Mouse (Mus musculus) forebrain, embryonic 11.5 days (tissue): ENCODE measurements around the gene Mettl23. TPM values are rescaled to one million over a fixed set of nuclear protein-coding genes. Genes with fewer than 3 reads are reported as not detected.

Experiments
- ATAC-seq: fragments of 200-750 bp; cut with Nextera tagmentation; replicated peaks from 2 replicates; pipeline ENCODE4 v1.8.0; 2017; ENCODE audit warnings: moderate TSS enrichment; ENCODE audit not compliant: low FRiP score
- DNase-seq: peaks from one replicate; pipeline ENCODE4 v3.0.0-alpha.2; 2017; ENCODE audit warnings: low spot score
- H3K27ac ChIP-seq: fragments of 300-500 bp; sonication (generic); 2 replicates; pipeline ENCODE4 v1.5.1; 2014; ENCODE audit warnings: low read depth, low read length
- H3K27me3 ChIP-seq: fragments of 300-500 bp; sonication (generic); 2 replicates; pipeline ENCODE4 v1.6.1; 2014; ENCODE audit warnings: mild to moderate bottlenecking, low read length, mixed read lengths; ENCODE audit not compliant: control insufficient read depth, insufficient read depth
- H3K36me3 ChIP-seq: fragments of 300-500 bp; sonication (generic); 2 replicates; pipeline ENCODE4 v1.6.1; 2014; ENCODE audit warnings: mild to moderate bottlenecking, low read length, moderate library complexity, mixed read lengths; ENCODE audit not compliant: control insufficient read depth, insufficient read depth
- H3K4me1 ChIP-seq: fragments of 300-500 bp; sonication (generic); replicated peaks from 2 replicates; pipeline ENCODE4 v1.6.1; 2014; ENCODE audit warnings: low read length, mixed read lengths; ENCODE audit not compliant: control insufficient read depth, insufficient read depth
- H3K4me2 ChIP-seq: fragments of 300-500 bp; sonication (generic); 2 replicates; pipeline ENCODE4 v1.6.1; 2014; ENCODE audit warnings: low read depth, mild to moderate bottlenecking, low read length, moderate library complexity, mixed read lengths; ENCODE audit not compliant: severe bottlenecking
- H3K4me3 ChIP-seq: fragments of 300-500 bp; sonication (generic); 2 replicates; pipeline ENCODE4 v1.5.1; 2014; ENCODE audit warnings: low read depth, low read length
- H3K9ac ChIP-seq: fragments of 300-500 bp; sonication (generic); 2 replicates; pipeline ENCODE4 v1.6.1; 2014; ENCODE audit warnings: low read length
- H3K9me3 ChIP-seq: fragments of 300-500 bp; sonication (generic); 2 replicates; pipeline ENCODE4 v1.6.1; 2016; ENCODE audit warnings: low read length, mixed read lengths; ENCODE audit not compliant: control insufficient read depth
- WGBS: fragments of 180-500 bp; shearing (Covaris S2); extraction: QIAGEN DNeasy Blood & Tissue Kit; methylation state at CpG from one replicate; pipeline ENCODE4 v1.1.7; 2014; 5-methylcytosine and 5-hydroxymethylcytosine counted together
- polyA plus RNA-seq: library from polyadenylated mRNA; unstranded; fragments of >200 nt; fragmentation: Nextera tagmentation; extraction: Ambion mirVana; gene quantifications from 2 replicates; pipeline ENCODE4 v1.2.1, GENCODE M21; 2014

Gene Mettl23
- polyA plus RNA-seq, 1 experiment from 2014 or later = 67.6 TPM

DNA sequence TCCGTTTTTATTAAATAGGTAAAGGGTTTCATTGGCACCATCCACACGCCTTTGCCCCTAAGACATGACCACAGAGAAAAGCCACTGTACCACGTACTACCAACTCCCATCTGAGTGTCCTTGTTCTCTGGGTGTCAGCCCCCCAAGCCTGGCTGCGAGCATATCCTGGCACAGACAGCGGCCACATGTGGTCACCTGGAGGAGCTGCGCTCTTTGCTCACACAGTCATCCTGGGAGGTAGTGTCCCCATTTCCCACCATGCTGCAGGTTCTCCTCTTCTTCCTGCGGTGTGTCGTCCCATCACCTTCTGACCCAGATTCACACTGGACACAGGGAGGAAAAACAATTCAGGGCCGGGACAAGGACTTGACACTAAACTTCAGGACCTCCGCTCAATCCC, 5.6 kb upstream of the Mettl23 start:
- ATAC-seq = no peak
- H3K9ac ChIP-seq = no peak overlapping the region
- H3K27ac ChIP-seq = no peak overlapping the region
- no peak overlapping the region for H3K4me2 ChIP-seq
- H3K4me3 ChIP-seq = no peak overlapping the region
- 94% methylated on average over 10 of the region's 10 CpGs for WGBS
- DNase-seq = no peak
- peaks cover 20% of the 10 kb centered on the region for H3K36me3 ChIP-seq
- peaks cover 11% of the 10 kb centered on the region for H3K4me1 ChIP-seq
- H3K9me3 ChIP-seq = no peaks in the 10 kb centered on the region
- no peaks in the 10 kb centered on the region for H3K27me3 ChIP-seq

DNA sequence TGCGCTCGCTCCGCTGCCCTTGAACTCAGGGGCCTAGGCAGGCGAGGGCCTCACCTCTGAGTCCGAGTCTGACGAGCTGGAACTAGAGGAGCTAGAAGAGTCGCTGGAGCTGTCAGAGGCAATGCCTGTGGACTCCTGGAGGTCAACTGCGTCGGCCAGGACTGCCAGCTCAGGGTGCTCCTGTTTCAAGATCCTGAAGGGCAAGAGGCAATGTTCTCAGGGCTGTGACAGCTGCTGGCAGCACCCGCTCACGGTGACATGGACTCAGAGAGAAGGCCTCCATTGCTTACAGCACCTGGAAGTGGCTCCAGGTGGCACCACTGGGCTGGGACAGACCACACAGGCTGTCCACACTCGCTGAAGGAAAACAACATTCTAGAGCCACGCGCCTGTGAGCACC, 4.1 kb upstream of the Mettl23 start:
- Histone ChIP-seq H3K36me3 (peaks cover 17% of the 10 kb centered on the region), H3K9ac (no peak overlapping the region), H3K4me2 (no peak overlapping the region), H3K27me3 (no peaks in the 10 kb centered on the region), H3K9me3 (no peaks in the 10 kb centered on the region), H3K27ac (no peak overlapping the region), H3K4me3 (no peak overlapping the region), H3K4me1 (peaks cover 8% of the 10 kb centered on the region)
- DNase-seq (no peak), ATAC-seq (no peak)
- WGBS = 89% methylated on average over 14 of the region's 14 CpGs

DNA sequence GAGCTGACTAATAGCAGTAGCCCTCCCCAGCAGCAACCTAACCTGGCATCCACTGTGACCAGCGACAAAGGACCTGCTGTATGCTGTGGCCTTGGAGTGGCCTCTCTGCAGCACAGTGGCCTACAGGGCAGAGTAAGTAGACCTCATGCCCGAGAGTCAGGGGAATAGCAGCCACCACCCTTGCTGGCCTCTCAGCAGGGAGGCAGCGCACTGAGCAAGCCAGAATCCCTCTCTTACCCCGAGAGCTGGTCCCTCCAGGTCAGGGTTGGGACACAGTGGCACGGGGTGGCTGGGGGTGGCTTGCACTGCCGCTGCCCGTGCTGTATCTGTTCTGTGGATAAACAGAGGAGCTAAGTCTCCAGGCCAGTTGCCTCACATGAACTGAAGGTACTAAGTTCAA, 3.5 kb upstream of the Mettl23 start:
- no peak overlapping the region for H3K27ac ChIP-seq
- no peak overlapping the region for H3K4me3 ChIP-seq
- H3K4me2 ChIP-seq = no peak overlapping the region
- no peaks in the 10 kb centered on the region for H3K27me3 ChIP-seq
- DNase-seq (no peak), ATAC-seq (no peak)
- WGBS = 78% methylated on average over 7 of the region's 7 CpGs
- H3K4me1 ChIP-seq = peaks cover 8% of the 10 kb centered on the region
- no peaks in the 10 kb centered on the region for H3K9me3 ChIP-seq
- H3K36me3 ChIP-seq = peaks cover 14% of the 10 kb centered on the region
- no peak overlapping the region for H3K9ac ChIP-seq

DNA sequence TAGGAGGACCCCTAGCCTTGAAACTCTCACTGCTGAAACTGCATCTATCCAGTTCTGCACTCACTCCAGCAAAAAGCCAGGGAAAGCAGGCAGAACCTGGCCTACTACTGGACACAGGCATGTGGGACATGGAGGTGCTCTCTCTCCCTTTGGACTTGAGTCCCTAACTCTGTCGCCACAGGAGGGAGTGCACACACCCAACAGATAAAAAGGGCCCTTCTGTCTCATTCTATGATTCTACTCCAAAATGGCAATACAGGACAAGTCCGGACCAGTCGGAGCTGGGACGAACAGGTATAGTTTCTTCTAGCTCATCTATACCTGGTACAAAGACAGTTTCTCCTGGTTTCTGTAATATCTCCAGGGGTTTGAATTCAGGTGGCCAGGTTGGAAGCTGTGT, 2.3 kb upstream of the Mettl23 start:
- Histone ChIP-seq H3K4me3 (peak overlapping the region; percentile 0; the same call in 1 of the 2 replicates), H3K4me2 (no peak overlapping the region), H3K27ac (no peak overlapping the region), H3K36me3 (peaks cover 12% of the 10 kb centered on the region), H3K27me3 (no peaks in the 10 kb centered on the region), H3K4me1 (peaks cover 8% of the 10 kb centered on the region), H3K9me3 (no peaks in the 10 kb centered on the region), H3K9ac (no peak overlapping the region)
- DNase-seq = no peak
- no peak for ATAC-seq
- WGBS = 84% methylated on average over 4 of the region's 4 CpGs

DNA sequence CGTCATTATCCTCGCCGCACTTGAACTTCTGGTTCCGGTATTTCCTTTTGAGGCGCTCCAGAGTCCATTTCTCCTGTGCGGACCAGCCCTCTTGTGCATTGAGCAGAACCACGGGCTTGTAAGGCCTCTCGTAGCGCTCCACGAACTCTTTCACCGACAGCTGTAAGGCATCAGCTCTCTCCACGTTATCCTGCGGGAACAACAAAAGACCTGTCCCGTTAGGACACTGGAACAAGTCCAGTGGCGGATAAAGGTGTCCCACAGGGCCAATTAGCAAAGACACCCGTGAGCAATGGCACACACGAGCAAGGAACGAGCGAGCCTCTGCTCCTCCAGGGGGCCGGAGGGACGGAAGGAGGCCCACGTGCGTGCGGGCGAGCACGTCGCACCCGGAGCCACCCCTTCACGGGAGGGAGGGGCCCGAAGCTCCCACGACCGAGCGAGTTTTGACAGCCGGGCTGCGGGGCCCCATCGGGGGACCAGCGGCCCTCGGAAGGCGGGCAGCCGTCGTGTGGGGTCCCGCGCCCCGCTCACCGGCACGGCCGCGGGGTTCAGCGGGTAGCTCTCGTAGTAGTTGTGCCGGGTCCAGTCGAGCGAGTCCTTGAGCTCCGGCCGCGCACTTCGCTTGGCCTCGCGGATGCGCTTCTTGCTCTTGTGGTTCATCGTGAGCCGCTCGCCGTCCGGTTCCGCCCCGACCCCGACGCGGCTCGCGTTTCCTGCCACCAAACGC, 382 bp upstream of the Mettl23 start:
- Histone ChIP-seq H3K36me3 (peaks cover 4% of the 10 kb centered on the region), H3K4me3 (peak overlapping the region; percentile 81), H3K9ac (peak overlapping the region; percentile 92), H3K27me3 (no peaks in the 10 kb centered on the region), H3K27ac (peak overlapping the region; percentile 96), H3K4me2 (peak overlapping the region; percentile 73), H3K4me1 (peaks cover 8% of the 10 kb centered on the region), H3K9me3 (no peaks in the 10 kb centered on the region)
- WGBS = under 1% methylated on average over 71 of the region's 73 CpGs
- ATAC-seq (peak; percentile 66), DNase-seq (peak; percentile 86)

DNA sequence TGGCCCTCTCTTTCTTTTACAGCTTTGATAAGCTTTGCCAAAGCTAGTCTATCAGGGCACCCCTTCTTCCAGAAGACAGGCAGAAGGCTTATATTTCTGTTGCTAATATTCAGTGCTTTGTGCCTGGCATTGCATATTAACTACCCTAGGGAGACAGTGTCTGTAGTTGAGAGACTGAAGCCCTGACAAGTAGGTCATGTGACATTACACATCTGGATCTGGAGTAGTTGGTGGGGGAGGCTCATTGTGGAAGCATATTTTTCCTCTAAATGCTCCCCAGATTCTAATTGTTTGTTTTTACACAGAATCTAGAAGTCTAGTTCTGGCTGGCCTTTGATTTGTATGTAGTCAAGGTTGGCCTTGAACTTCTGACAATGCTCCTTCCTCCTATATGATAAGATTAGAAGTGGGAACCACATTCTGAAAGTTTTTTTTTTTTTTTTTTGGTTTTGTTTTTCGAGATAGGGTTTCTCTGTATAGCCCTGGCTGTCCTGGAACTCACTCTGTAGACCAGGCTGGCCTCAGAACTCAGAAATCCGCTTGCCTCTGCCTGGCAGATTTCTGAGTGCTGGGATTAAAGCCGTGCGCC, 3.6 kb downstream of the Mettl23 start:
- H3K4me3 ChIP-seq = no peak overlapping the region
- DNase-seq (no peak), ATAC-seq (no peak)
- H3K27ac ChIP-seq = no peak overlapping the region
- peaks cover 5% of the 10 kb centered on the region; the same call in 1 of the 2 replicates for H3K4me1 ChIP-seq
- no peak overlapping the region for H3K4me2 ChIP-seq
- H3K36me3 ChIP-seq = peaks cover 9% of the 10 kb centered on the region; the same call in 1 of the 2 replicates
- no peaks in the 10 kb centered on the region for H3K27me3 ChIP-seq
- H3K9ac ChIP-seq = no peak overlapping the region
- WGBS = 74% methylated on average over 4 of the region's 4 CpGs
- no peaks in the 10 kb centered on the region for H3K9me3 ChIP-seq

DNA sequence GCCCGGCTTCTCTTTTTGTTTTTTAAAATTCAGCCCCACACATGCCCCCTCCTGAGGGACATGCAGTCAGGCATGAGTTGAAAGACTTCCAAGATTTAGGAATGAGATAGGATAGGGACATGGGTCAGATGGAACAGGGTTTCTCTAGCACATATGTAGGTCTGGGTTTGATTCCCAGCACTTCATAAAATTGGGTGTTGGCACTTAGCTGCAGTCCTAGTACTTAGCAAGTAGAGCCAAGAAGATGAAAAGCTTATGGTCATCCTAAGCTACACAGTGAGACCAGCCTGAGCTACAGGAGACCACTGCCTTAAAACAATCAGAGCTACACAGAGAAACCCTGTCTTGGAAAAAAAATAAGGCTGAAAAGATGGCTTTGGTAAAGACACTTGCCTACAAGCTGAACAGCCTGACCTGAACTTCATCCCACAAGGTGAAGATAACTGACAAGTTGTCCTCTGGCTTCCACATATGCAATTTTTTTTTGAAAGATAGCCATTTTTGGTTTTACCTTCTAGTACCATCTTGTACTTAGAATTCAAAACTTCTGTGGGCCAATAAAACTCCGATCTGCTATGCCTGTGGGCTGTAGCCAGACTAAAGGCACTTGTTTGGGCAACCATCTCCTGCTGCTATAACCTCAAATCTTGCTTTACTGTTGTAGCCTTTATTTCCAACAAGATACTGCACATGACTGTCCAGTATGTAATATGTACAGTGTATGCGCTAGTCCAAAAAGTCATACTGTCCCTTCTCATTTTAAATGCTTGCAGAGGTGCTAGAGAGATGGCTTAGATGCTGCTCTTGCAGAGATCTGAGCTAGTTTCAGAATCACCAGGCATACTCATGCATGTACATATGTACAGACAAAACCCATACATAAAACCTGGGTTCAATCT, 4.4 kb downstream of the Mettl23 start:
- Histone ChIP-seq H3K9me3 (no peaks in the 10 kb centered on the region), H3K27me3 (no peaks in the 10 kb centered on the region), H3K36me3 (peaks cover 9% of the 10 kb centered on the region; the same call in 1 of the 2 replicates), H3K4me3 (no peak overlapping the region), H3K4me1 (peaks cover 5% of the 10 kb centered on the region; the same call in 1 of the 2 replicates), H3K27ac (no peak overlapping the region), H3K9ac (no peak overlapping the region), H3K4me2 (no peak overlapping the region)
- 86% methylated on average over 3 of the region's 3 CpGs for WGBS
- ATAC-seq (no peak), DNase-seq (no peak)

DNA sequence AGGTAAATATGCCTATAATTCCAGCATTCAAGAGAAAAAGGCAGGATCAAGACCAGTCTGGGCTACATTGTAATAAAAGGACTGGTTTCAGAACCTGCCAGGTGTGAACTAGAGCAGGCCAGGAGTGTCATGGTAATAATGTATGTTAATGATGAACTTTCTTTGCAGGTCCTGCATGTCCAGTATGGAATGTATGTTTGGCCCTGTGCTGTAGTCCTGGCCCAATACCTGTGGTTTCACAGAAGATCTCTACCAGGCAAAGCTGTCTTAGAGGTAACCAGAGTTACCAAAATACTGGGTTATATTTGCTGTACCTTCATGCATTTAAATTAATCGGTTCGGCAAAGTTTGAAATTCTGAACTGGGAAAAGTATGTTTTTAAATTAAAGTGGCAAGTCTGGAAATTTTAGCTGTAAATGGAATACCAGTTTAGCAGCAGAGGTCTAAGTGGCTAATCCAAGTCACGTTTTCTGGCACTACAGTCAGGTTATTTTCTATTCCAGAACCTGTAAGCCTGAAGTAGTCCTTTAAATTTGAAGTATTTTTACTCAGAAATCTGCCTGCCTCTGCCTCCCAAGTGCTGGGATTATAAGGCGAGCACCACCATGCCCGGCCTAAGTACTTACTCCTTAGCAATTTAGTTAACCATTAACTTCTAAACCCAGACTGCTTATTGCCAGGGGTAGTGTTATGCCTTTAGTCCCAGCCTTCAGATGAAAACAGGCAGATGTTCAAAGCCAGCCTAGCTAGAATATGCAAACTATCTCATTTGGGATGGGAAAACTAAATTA, 5.2 kb downstream of the Mettl23 start:
- no peak for ATAC-seq
- Histone ChIP-seq H3K9ac (no peak overlapping the region), H3K36me3 (peaks cover 9% of the 10 kb centered on the region; the same call in 1 of the 2 replicates), H3K27ac (no peak overlapping the region), H3K4me3 (no peak overlapping the region), H3K4me2 (no peak overlapping the region), H3K27me3 (no peaks in the 10 kb centered on the region), H3K4me1 (peaks cover 5% of the 10 kb centered on the region; the same call in 1 of the 2 replicates), H3K9me3 (no peaks in the 10 kb centered on the region)
- WGBS = 89% methylated on average over 5 of the region's 5 CpGs
- no peak for DNase-seq
